Mouse (Mus musculus) ES-E14 (cell line): ENCODE data around the gene Osbpl6. TPM values are rescaled to one million over a fixed set of nuclear protein-coding genes. Genes with fewer than 3 reads are reported as not detected.

Source experiments
- DNase-seq: peaks from one replicate; pipeline ENCODE4 v3.0.0-alpha.2; 2013; ENCODE audit warnings: low read depth, low spot score
- H3K27ac ChIP-seq: 2 replicates; pipeline ENCODE4 v1.5.1; 2012; ENCODE audit warnings: low read depth, mild to moderate bottlenecking, low read length, moderate library complexity, mixed read lengths; ENCODE audit not compliant: poor library complexity, insufficient read depth, severe bottlenecking
- H3K36me3 ChIP-seq: 2 replicates; pipeline ENCODE4 v1.6.1; 2012; ENCODE audit warnings: mild to moderate bottlenecking, low read length, moderate library complexity, mixed read lengths; ENCODE audit not compliant: control insufficient read depth, poor library complexity, insufficient read depth, severe bottlenecking
- H3K4me1 ChIP-seq, 2 experiments: fragments of 150-350 bp in 1 of 2; sonication (generic) in 1 of 2; 2 replicates each; pipeline ENCODE4 v1.6.1; 2012; ENCODE audit warnings: low read length in 2 of 2, mild to moderate bottlenecking in 1 of 2, mixed read lengths in 1 of 2; ENCODE audit not compliant: control insufficient read depth in 2 of 2, insufficient read depth in 2 of 2, poor library complexity in 1 of 2
- H3K4me3 ChIP-seq, 2 experiments: fragments of 150-350 bp in 1 of 2; sonication (generic) in 1 of 2; 2 replicates each; pipeline ENCODE4 v1.5.1; 2012; ENCODE audit warnings: low read length in 2 of 2, low read depth in 1 of 2, mild to moderate bottlenecking in 1 of 2, mixed read lengths in 1 of 2; ENCODE audit not compliant: insufficient read depth in 1 of 2, poor library complexity in 1 of 2, severe bottlenecking in 1 of 2
- H3K9ac ChIP-seq: 2 replicates; pipeline ENCODE4 v1.6.1; 2012; ENCODE audit warnings: low read depth, mild to moderate bottlenecking, low read length, mixed read lengths; ENCODE audit not compliant: poor library complexity, insufficient read depth, severe bottlenecking
- H3K9me3 ChIP-seq: fragments of 150-350 bp; sonication (generic); 2 replicates; pipeline ENCODE4 v1.6.1; 2012; ENCODE audit warnings: low read depth, mild to moderate bottlenecking, low read length; ENCODE audit not compliant: control insufficient read depth, insufficient read depth
- CHD2 ChIP-seq: IDR thresholded peaks from 2 replicates; pipeline ENCODE4 v1.6.1; 2014; ENCODE audit warnings: mild to moderate bottlenecking, low read depth, low read length, inconsistent platforms
- HCFC1 ChIP-seq: IDR thresholded peaks from 2 replicates; pipeline ENCODE4 v1.6.1; 2012; ENCODE audit warnings: low read length, inconsistent platforms, borderline replicate concordance; ENCODE audit not compliant: insufficient read depth
- MAFK ChIP-seq: IDR thresholded peaks from 2 replicates; pipeline ENCODE4 v1.6.1; 2014; ENCODE audit warnings: mild to moderate bottlenecking, low read depth, low read length, inconsistent platforms; ENCODE audit not compliant: insufficient read depth
- ZC3H11A ChIP-seq: IDR thresholded peaks from 2 replicates; pipeline ENCODE4 v1.6.1; 2012; ENCODE audit warnings: low read depth, mild to moderate bottlenecking, inconsistent platforms, low read length, borderline replicate concordance
- ZNF384 ChIP-seq: IDR thresholded peaks from 2 replicates; pipeline ENCODE4 v1.6.1; 2012; ENCODE audit warnings: low read depth, low read length, inconsistent platforms
- in situ Hi-C, 2 experiments: fragments of 600-800 bp; cut with MboI; formaldehyde crosslinking; loops; one replicate each; pipeline ENCODE4 v1.15.1; 2025; ENCODE audit warnings: low sequenced_read_pairs in 2 of 2, inconsistent platforms in 1 of 2; ENCODE audit not compliant: unreplicated experiment in 2 of 2
- total RNA-seq: library from RNA; depleted of rRNA; stranded (reverse); fragments of 300-350 nt; gene quantifications from 2 replicates; pipeline ENCODE4 v1.2.3, GENCODE M21; 2012

Gene Osbpl6
- total RNA-seq, 1 experiment, result 0.45 TPM

DNA sequence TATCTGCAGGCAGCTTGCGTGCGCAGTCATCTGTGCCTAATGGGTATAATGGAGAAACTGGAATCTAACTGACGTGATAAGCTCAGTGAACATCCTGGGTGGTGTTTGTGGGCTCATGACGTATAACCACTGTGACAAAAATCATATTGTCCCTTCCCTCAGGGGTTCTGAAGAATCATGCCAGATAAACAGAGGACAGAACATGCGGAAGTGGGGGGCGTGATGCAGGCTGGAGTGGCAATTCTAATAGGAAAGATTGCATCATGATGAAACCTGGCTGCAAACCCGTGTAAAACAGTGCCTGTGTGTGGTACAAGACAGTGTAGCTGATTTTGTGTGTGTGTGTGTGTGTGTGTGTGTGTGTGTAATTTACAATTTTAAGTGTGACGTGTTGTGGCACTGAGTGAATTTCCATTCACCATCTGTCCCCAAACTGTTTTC is 105.0 kb downstream of the Osbpl6 start:
- no peak overlapping the region for H3K9ac ChIP-seq

GRCm38 (mm10) chr2:76512133-76512532 is 105.8 kb downstream of the Osbpl6 start:
- H3K27ac ChIP-seq, result no peak overlapping the region
- no peak for TF ChIP-seq ZC3H11A
- TF ChIP-seq MAFK, result no peak
- no peak for TF ChIP-seq ZNF384
- no peak for TF ChIP-seq HCFC1
- no peak for TF ChIP-seq CHD2
- DNase-seq, result no peak
- H3K9me3 ChIP-seq, result no peaks in the 10 kb centered on the region
- H3K4me1 ChIP-seq, result no peaks in the 10 kb centered on the region
- H3K9ac ChIP-seq, result no peak overlapping the region
- in situ Hi-C loops, result no loop called here
- no peaks in the 10 kb centered on the region for H3K36me3 ChIP-seq
- no peak overlapping the region for H3K4me3 ChIP-seq

More for the DNA sequence above, 105.0 kb downstream of the Osbpl6 start:
- in situ Hi-C loops, result no loop called here
- Histone ChIP-seq H3K4me3 (no peak overlapping the region), H3K9me3 (no peaks in the 10 kb centered on the region), H3K4me1 (no peaks in the 10 kb centered on the region), H3K27ac (no peak overlapping the region), H3K36me3 (no peaks in the 10 kb centered on the region)
- no peak for DNase-seq
- no peak for TF ChIP-seq ZNF384
- no peak for TF ChIP-seq MAFK
- no peak for TF ChIP-seq ZC3H11A
- TF ChIP-seq HCFC1, result no peak
- TF ChIP-seq CHD2, result no peak

DNA sequence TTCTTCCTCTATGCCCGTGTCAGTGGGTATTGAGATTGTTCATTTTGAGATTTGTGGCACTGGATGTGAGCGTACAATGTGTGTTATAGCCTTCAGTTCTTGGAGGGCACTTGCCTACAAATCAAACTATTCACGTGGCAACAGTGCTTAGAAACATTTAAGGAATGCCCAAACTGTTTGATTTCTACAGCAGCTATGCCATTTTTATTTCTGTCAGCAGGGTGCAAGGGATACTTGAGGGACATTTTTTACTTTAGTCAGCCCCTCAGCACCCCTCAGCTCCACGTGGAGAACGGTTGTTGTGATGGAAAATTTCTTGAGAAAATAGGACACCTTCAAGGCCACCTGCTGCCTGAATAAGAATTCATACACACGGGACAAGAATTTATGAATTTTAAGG is 106.6 kb downstream of the Osbpl6 start:
- H3K36me3 ChIP-seq, result no peaks in the 10 kb centered on the region
- H3K27ac ChIP-seq, result no peak overlapping the region
- no peak overlapping the region for H3K9ac ChIP-seq
- in situ Hi-C loops, result no loop called here
- no peak for DNase-seq
- H3K9me3 ChIP-seq, result no peaks in the 10 kb centered on the region
- H3K4me3 ChIP-seq, result no peak overlapping the region
- H3K4me1 ChIP-seq, result no peaks in the 10 kb centered on the region
- TF ChIP-seq CHD2 (no peak), HCFC1 (no peak), ZNF384 (no peak), ZC3H11A (no peak), MAFK (no peak)

GRCm38 (mm10) chr2:76513296-76513695 is 107.0 kb downstream of the Osbpl6 start:
- DNase-seq, result no peak
- Histone ChIP-seq H3K27ac (no peak overlapping the region), H3K4me3 (no peak overlapping the region), H3K36me3 (no peaks in the 10 kb centered on the region), H3K9me3 (no peaks in the 10 kb centered on the region), H3K9ac (no peak overlapping the region), H3K4me1 (no peaks in the 10 kb centered on the region)
- TF ChIP-seq ZC3H11A (no peak), CHD2 (no peak), ZNF384 (no peak), HCFC1 (no peak), MAFK (no peak)
- in situ Hi-C loops, result no loop called here

GRCm38 (mm10) chr2:76517471-76517870 is 111.2 kb downstream of the Osbpl6 start:
- no peak for DNase-seq
- Histone ChIP-seq H3K9me3 (no peaks in the 10 kb centered on the region), H3K27ac (no peak overlapping the region), H3K9ac (no peak overlapping the region), H3K36me3 (no peaks in the 10 kb centered on the region), H3K4me1 (no peaks in the 10 kb centered on the region), H3K4me3 (no peak overlapping the region)
- TF ChIP-seq MAFK, result no peak
- in situ Hi-C loops, result no loop called here
